11 mouse cellular contexts compared by ENCODE assay signal in the genomic region with DNA sequence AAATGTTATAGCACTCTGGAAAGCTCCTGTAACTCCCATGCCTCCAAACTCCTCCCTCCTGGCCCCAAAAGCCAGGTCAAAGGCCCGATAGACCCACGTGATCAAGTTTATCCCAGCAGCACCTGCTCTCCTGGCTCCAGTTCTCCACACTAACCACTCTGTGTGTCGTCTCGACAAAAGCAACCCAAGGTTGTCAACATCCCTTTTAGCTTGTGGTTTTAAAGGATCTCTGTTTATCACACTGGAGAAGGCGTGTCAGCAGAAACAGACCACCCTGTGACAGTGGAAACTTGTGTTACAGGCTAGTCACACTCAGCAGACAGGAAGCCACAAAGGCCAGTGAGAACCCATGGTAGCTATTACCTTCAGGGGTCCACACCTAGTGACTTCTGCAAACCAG.
DNase-seq lines count a peak whose midpoint lies in the region; ATAC-seq lines count a peak whose summit lies in the region.
"Had no signal": no experiment of that assay in that cellular context is flagged by ENCODE, and none has a peak within 500 bp of the region (broad histone marks: within the 10 kb centered on the region; RNA-seq: fewer than 3 reads in every experiment).

No protein-coding gene starts in this region.

- H3K4me3 ChIP-seq in kidney, embryonic 14.5 days (ENCODE audit: low read length) = no peak overlapping the region
- H3K4me3 ChIP-seq: forebrain, embryonic 15.5 days; heart, embryonic 15.5 days; liver, embryonic 13.5 days had no signal

- no peak overlapping the region for H3K27ac ChIP-seq in kidney, embryonic 14.5 days (ENCODE audit: low read depth, low read length)
- H3K27ac ChIP-seq: forebrain, embryonic 15.5 days; heart, embryonic 15.5 days; liver, embryonic 13.5 days had no signal

- no peak overlapping the region for H3K4me2 ChIP-seq in kidney, embryonic 14.5 days (replicated peaks; ENCODE audit: low read depth, low read length)
- H3K4me2 ChIP-seq: forebrain, embryonic 15.5 days; heart, embryonic 15.5 days; liver, embryonic 13.5 days had no signal

- peak; percentile 17 to 23 for DNase-seq in spleen, postnatal 36 days (ENCODE audit: low spot score in 2 of 2)
- DNase-seq in spleen, adult 18-20 months = no peak
- DNase-seq in induced T-regulatory cell, adult 2 months (ENCODE audit: low read depth) = peak; percentile 78
- no peak for DNase-seq in frontal cortex, postnatal 36 days (ENCODE audit: low spot score in 2 of 2)
- no peak for DNase-seq in cerebellum, adult 8-10 months
- DNase-seq: liver, embryonic 13.5 days had no signal

- WGBS in kidney, embryonic 14.5 days = 64% methylated on average over 5 of the region's 5 CpGs

- no peak overlapping the region for H3K9ac ChIP-seq in kidney, embryonic 14.5 days (ENCODE audit: low read depth, low read length)
- H3K9ac ChIP-seq: forebrain, embryonic 15.5 days; heart, embryonic 15.5 days; liver, embryonic 13.5 days had no signal

- no peaks in the 10 kb centered on the region for H3K9me3 ChIP-seq in kidney, embryonic 14.5 days (ENCODE audit: control insufficient read depth, low read length)
- H3K9me3 ChIP-seq: forebrain, embryonic 15.5 days; heart, embryonic 15.5 days; liver, embryonic 13.5 days had no signal

- no peaks in the 10 kb centered on the region for H3K36me3 ChIP-seq in kidney, embryonic 14.5 days (ENCODE audit: control insufficient read depth, insufficient read depth, low read length)
- H3K36me3 ChIP-seq: forebrain, embryonic 15.5 days; heart, embryonic 15.5 days; liver, embryonic 13.5 days had no signal

- no peaks in the 10 kb centered on the region for H3K27me3 ChIP-seq in kidney, embryonic 14.5 days (ENCODE audit: control insufficient read depth, insufficient read depth, low read length)
- H3K27me3 ChIP-seq: forebrain, embryonic 15.5 days; heart, embryonic 15.5 days; liver, embryonic 13.5 days had no signal

- no peaks in the 10 kb centered on the region for H3K4me1 ChIP-seq in kidney, embryonic 14.5 days (ENCODE audit: control insufficient read depth, insufficient read depth, low read length)
- H3K4me1 ChIP-seq: forebrain, embryonic 15.5 days had no signal

- ATAC-seq in megakaryocyte-erythroid progenitor cell, adult 5-6 weeks (replicated peaks; ENCODE audit: low FRiP score, low TSS enrichment, poor library complexity, severe bottlenecking) = peak; percentile 95
- ATAC-seq in kidney, embryonic 14.5 days (ENCODE audit: low FRiP score, low TSS enrichment) = no peak
- ATAC-seq: forebrain, embryonic 15.5 days; midbrain, embryonic 16.5 days had no signal

Comparison
In these comparisons a context has a peak if more than half of its experiments do, and no peak if none do; other contexts are left out.
1. DNase-seq: peak in spleen, postnatal 36 days (2 of 2) and induced T-regulatory cell, adult 2 months (single experiment); none in spleen, adult 18-20 months (0 of 2), frontal cortex, postnatal 36 days (0 of 2) and cerebellum, adult 8-10 months (single experiment).